ENCODE assay signal across 25 mouse cellular contexts in genomic region chr9:94705758-94706026, GRCm38 (mm10). TPM values are rescaled to one million over a fixed set of nuclear protein-coding genes. Genes with fewer than 3 reads are reported as not detected.
DNase-seq lines count a peak whose midpoint lies in the region; ATAC-seq lines count a peak whose summit lies in the region.
"Had no signal": no experiment of that assay in that cellular context is flagged by ENCODE, and none has a peak within 500 bp of the region (broad histone marks: within the 10 kb centered on the region; RNA-seq: fewer than 3 reads in every experiment).

No protein-coding gene starts in this region.

- H3K9ac ChIP-seq in stomach, embryonic 16.5 days (ENCODE audit: low read length) = no peak overlapping the region
- H3K9ac ChIP-seq: embryonic facial prominence, embryonic 12.5 days; forebrain, embryonic 15.5 days; heart, embryonic 12.5 days; hindbrain, embryonic 15.5 days; kidney, embryonic 15.5 days; limb, embryonic 13.5 days; liver, embryonic 14.5 days had no signal

- no peak overlapping the region for H3K4me2 ChIP-seq in stomach, embryonic 16.5 days (ENCODE audit: low read depth, low read length)
- H3K4me2 ChIP-seq: embryonic facial prominence, embryonic 12.5 days; forebrain, embryonic 15.5 days; heart, embryonic 12.5 days; hindbrain, embryonic 15.5 days; kidney, embryonic 15.5 days; limb, embryonic 13.5 days had no signal

- peak; percentile 37; the same call in 1 of the 2 replicates for ATAC-seq in stomach, embryonic 16.5 days (ENCODE audit: insufficient read depth, low FRiP score)
- ATAC-seq: CD4-positive, CD25-positive, alpha-beta regulatory T cell, adult 4 months; forebrain, embryonic 15.5 days; intestine, postnatal 0 days; Patski had no signal

- H3K36me3 ChIP-seq in stomach, embryonic 16.5 days (ENCODE audit: control insufficient read depth, insufficient read depth, low read length) = no peaks in the 10 kb centered on the region
- H3K36me3 ChIP-seq: embryonic facial prominence, embryonic 12.5 days; forebrain, embryonic 15.5 days; heart, embryonic 12.5 days; hindbrain, embryonic 15.5 days; kidney, embryonic 15.5 days; limb, embryonic 13.5 days had no signal

- H3K27ac ChIP-seq in stomach, embryonic 16.5 days (ENCODE audit: low read length) = no peak overlapping the region
- H3K27ac ChIP-seq: embryonic facial prominence, embryonic 12.5 days; forebrain, embryonic 15.5 days; hindbrain, embryonic 15.5 days; kidney, embryonic 15.5 days; limb, embryonic 13.5 days; liver, embryonic 14.5 days had no signal

- WGBS in stomach, embryonic 16.5 days = 75% methylated on average over 2 of the region's 2 CpGs

- H3K4me3 ChIP-seq in stomach, embryonic 16.5 days (replicated peaks; ENCODE audit: low read length) = no peak overlapping the region
- H3K4me3 ChIP-seq: embryonic facial prominence, embryonic 12.5 days; forebrain, embryonic 15.5 days; heart, embryonic 12.5 days; hindbrain, embryonic 15.5 days; kidney, embryonic 15.5 days; limb, embryonic 13.5 days; megakaryocyte, embryonic 14.5 days had no signal

- H3K4me1 ChIP-seq in stomach, embryonic 16.5 days (ENCODE audit: control insufficient read depth, insufficient read depth, low read length) = 0 out of 2 replicates have a peak, but pooled peaks cover 2% of the 10 kb centered on the region
- H3K4me1 ChIP-seq: forebrain, embryonic 15.5 days; hindbrain, embryonic 15.5 days; kidney, embryonic 15.5 days had no signal

- no peaks in the 10 kb centered on the region for H3K9me3 ChIP-seq in stomach, embryonic 16.5 days (replicated peaks; ENCODE audit: control insufficient read depth, low read length)
- H3K9me3 ChIP-seq: embryonic facial prominence, embryonic 12.5 days; forebrain, embryonic 15.5 days; heart, embryonic 12.5 days; hindbrain, embryonic 15.5 days; kidney, embryonic 15.5 days; limb, embryonic 13.5 days had no signal

- peak; percentile 33 to 50 for DNase-seq in cerebellum, adult 18-20 months
- no peak for DNase-seq in cerebellum, adult 11-12 months
- peak; percentile 44 for DNase-seq in gastrocnemius, postnatal 25 days
- no peak for DNase-seq in gastrocnemius, postnatal 10 days
- DNase-seq in lung, postnatal 36 days = peak; percentile 10
- DNase-seq in lung, postnatal 14 days = no peak
- DNase-seq: adrenal gland, adult 8-10 months; heart, postnatal 14 days; kidney, postnatal 4 days; midbrain, embryonic 14.5 days; right cerebral cortex, postnatal 14 days; spleen, adult 18-20 months; thymus, postnatal 25 days had no signal

- H3K27me3 ChIP-seq in stomach, embryonic 16.5 days (ENCODE audit: control insufficient read depth, insufficient read depth, low read length) = no peaks in the 10 kb centered on the region
- H3K27me3 ChIP-seq: embryonic facial prominence, embryonic 12.5 days; forebrain, embryonic 15.5 days; heart, embryonic 12.5 days; hindbrain, embryonic 15.5 days; kidney, embryonic 15.5 days; limb, embryonic 13.5 days; megakaryocyte, embryonic 14.5 days; Patski had no signal

RNA-seq across cellular contexts. Expression of gene Slc9a9, which starts 36.0 kb away (rescaled TPM):
- total RNA-seq in gastrocnemius, postnatal 25 days (2021) = 1 to 10 TPM; 2.5 to 2.9 TPM
- 1 to 10 TPM; 4.3 to 6.3 TPM for total RNA-seq in gastrocnemius, postnatal 10 days (2021)
- 4.9 and 5.1 TPM in 2 replicates for polyA plus RNA-seq in stomach, embryonic 16.5 days (2015; fragmentation: Nextera tagmentation; extraction: Ambion mirVana)

Comparison
In these comparisons a context has a peak if more than half of its experiments do, and no peak if none do; other contexts are left out.
1. DNase-seq: peak in cerebellum, adult 18-20 months (2 of 2), gastrocnemius, postnatal 25 days (single experiment) and lung, postnatal 36 days (single experiment); none in cerebellum, adult 11-12 months (single experiment), gastrocnemius, postnatal 10 days (single experiment) and lung, postnatal 14 days (single experiment).